Mouse (Mus musculus) megakaryocyte progenitor cell, adult 5-6 weeks (primary cell): ENCODE results near the gene Ankrd13b. TPM values are rescaled to one million over a fixed set of nuclear protein-coding genes. Genes with fewer than 3 reads are reported as not detected.
A peak's percentile ranks its signal among the peaks of the same experiment; 100 is the strongest.

ENCODE experiments used
- ATAC-seq: replicated peaks from 2 replicates; pipeline ENCODE4 v1.8.0; 2016; ENCODE audit warnings: mild to moderate bottlenecking, moderate TSS enrichment, inconsistent platforms; ENCODE audit not compliant: poor library complexity
- total RNA-seq, 2 experiments: library from RNA; stranded (forward) in 1 of 2; stranded (reverse) in 1 of 2; fragments of 157-497, 149-512 nt in 1 of 2; fragments of 200-1000 nt in 1 of 2; gene quantifications; 2 replicates each; pipeline versions ENCODE4 v1.2.3 to v1.2.4; 2015 to 2017

Ankrd13b gene
- total RNA-seq, 2 experiments from 2014 or later, result 5.7 to 10.4 TPM

DNA sequence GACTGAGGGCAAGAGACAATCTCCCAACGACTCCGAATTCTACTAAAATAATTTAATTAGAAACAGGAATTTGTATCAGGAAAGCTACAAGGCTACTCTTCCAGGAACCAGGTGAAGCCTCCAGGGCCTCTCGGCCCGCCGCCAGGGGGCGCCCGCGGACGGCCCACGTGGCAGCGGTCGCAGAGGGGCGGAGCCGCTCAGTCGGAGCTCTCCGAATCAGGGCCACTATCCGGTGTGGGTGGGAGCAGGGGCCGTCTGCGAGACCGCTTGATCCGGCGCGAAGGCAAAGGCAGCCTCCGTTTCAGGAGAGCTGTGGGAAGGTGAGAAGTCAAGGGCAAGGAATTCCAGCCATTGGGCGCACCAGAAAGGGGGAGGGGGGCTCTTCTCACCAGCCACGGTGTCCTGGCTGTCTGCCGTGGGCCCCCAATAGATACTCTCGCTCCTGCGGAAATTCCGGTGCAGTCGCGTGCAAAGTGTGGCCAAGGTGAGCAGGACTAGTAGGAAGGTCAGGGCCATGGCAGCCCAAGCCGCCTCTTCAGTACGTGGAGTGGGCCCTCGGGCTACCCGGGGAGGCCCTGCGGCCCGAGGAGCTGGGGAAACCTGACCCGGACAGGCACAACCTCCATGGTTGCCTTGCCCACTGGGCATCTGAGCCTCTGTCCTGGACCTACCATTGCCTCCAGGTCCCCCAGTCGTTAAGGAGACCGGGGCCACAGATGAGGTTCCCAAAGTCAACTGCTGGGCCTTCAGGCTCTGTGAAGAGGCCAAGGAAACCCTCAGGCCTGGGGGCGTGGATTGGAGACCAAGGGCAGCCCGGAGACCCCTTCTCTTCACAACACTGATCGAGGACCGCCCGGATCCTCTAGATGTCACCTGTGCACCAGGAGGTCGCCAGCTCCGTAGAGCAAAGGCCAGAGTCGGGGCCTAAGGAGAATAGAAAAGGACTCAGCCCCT lies 18.9 kb upstream of the Ankrd13b start:
- peak; percentile 87 for ATAC-seq

DNA sequence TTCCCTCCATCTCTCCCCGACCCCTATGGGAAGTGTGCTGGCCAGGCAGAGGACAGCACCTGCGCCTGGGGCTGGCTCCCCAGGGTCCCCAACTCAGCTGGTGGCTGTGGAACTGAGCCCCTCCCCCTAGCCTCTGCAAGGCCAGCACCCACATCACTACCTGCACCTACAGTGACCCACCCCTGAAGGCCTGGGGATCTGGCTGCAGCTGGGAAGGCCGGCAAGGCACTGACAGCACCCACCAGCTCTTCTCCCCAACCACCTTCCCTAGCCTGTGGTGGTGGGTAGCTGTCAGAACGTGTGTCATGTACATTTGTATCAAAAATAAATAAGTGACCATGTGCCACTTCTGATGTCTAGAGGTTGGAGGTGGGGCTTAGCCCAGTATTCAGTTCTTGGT lies 17.9 kb upstream of the Ankrd13b start:
- no peak for ATAC-seq

GRCm38 (mm10) chr11:77506941-77507340 lies 17.5 kb upstream of the Ankrd13b start:
- no peak for ATAC-seq

DNA sequence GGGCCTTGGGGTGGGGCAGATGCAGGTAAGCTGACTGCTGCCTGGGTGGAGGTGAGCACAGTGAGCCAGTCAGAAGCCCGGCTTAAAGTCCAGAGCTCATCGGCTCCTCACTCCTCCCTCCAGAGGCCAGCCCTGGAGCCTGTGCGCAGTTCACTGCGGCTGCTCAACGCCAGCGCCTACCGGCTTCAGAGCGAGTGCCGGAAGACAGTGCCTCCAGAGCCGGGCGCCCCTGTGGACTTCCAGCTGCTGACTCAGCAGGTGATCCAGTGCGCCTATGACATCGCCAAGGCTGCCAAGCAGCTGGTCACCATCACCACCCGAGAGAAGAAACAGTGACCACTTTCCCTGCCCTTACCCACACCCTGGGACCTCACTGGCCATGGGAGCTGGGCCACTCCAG lies 16.8 kb upstream of the Ankrd13b start:
- ATAC-seq, result no peak

DNA sequence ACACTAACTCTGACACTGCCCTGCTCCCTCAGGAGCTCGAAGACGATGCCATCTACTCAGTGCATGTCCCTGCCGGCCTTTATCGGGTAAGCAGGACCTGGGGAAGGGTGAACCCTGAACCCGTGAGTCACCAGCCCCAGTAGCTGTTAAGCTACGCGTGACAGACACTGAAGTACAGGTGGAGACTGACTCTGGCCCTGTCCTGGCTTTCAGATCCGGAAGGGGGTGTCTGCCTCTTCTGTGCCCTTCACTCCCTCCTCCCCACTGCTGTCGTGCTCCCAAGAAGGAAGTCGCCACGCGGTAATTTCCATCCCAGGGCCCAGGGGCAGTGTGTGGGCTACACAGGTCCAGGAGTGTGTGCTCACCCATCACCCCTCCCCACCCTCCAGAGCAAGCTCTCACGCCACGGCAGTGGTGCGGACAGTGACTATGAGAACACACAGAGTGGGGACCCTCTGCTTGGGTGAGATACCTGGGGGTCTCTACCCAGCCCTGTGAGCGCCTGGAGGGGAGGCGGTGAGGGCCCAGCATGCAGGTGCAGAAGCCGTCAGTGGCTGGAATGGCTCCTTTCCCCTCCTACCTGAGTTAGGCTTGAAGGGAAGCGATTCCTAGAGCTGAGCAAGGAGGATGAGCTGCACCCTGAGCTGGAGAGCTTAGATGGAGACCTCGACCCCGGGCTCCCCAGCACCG lies 16.0 kb upstream of the Ankrd13b start:
- ATAC-seq, result no peak

GRCm38 (mm10) chr11:77504377-77504776 lies 14.9 kb upstream of the Ankrd13b start:
- no peak for ATAC-seq

- ATAC-seq, result no peak
Measured at GRCm38 (mm10) chr11:77503511-77503910, 14.0 kb upstream of the Ankrd13b start.

- no peak for ATAC-seq
Measured at GRCm38 (mm10) chr11:77502481-77502880, 13.0 kb upstream of the Ankrd13b start.

DNA sequence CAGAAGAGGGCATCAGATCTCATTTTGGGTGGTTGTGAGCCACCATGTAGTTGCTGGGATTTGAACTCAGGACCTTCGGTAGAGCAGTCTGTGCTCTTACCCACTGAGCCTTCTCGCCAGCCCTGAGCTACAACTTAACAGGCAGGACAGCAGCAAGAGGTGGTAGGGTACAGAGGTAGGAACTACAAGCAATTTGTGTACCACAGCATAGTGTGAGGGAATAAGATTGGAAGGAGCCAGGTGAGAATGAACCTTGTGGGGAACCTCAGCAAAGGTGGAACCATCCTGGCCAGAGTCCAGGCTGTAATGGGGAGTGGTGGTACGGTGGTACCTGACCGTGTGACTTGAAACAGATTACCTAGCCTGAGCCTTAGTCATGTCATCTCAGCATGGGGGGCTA lies 12.5 kb upstream of the Ankrd13b start:
- ATAC-seq, result no peak

GRCm38 (mm10) chr11:77501392-77501791 lies 11.9 kb upstream of the Ankrd13b start:
- ATAC-seq, result peak; percentile 83

GRCm38 (mm10) chr11:77500361-77501325 lies 11.2 kb upstream of the Ankrd13b start:
- ATAC-seq, result no peak

GRCm38 (mm10) chr11:77499354-77499753 lies 9.9 kb upstream of the Ankrd13b start:
- no peak for ATAC-seq

DNA sequence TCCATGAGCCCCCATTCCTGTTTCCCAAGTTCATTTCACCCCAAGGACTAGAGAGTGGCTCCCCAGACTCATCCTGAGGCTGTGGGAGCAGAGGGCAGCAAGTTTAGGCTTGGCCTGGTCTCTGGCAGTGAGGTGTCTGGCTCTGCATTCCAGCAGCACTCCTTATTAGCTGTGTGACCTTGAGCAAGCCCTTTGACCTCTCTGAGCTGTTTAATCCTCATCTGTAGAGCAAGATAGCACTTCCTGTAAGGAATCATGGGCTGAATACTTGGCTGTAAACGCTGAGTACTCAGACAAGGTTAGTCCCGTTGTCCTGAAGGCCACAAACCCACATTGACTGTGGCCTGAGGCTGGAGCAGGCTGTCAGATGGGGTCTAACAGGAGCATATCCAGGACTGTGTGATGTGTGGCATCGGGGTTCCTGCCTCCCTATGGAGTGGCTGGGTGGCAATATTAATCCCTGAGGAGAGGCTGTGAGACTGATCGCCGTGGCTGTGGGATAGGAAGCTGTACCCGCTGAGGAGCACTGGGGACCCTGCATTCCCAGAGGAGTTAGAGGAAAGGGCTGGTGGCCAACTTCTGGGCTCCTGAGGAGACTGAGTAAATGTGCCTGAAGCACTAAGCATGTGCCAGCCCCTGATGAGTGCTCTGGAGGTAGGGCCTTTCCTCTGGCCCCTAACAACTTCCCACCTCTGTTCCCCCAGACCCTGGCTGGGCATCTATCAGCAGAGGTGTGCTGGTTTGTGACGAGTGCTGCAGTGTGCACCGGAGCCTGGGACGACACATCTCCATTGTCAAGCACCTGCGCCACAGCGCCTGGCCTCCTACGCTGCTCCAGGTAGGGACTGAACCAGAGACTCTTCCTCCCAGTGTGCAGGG lies 9.0 kb upstream of the Ankrd13b start:
- no peak for ATAC-seq

DNA sequence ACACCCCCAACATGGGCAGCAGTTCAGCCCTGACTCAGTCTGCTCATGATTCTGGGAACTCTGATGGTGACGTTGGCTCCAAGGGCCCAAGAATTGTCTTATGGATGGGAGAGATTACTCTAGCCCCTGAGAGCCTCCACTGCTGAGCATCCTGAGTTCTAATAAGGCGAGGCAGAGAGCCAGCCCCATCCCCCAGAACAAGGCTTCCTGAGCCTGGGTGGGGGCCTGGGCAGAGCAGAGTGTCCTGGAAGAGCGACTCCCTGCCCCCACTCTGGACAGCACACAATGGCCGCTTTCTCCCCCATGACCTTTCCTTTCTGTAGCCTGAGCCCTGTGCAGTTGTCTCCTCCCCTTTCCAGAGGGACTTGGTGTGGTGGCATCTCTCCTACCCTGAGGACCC lies 8.4 kb upstream of the Ankrd13b start:
- ATAC-seq, result no peak

DNA sequence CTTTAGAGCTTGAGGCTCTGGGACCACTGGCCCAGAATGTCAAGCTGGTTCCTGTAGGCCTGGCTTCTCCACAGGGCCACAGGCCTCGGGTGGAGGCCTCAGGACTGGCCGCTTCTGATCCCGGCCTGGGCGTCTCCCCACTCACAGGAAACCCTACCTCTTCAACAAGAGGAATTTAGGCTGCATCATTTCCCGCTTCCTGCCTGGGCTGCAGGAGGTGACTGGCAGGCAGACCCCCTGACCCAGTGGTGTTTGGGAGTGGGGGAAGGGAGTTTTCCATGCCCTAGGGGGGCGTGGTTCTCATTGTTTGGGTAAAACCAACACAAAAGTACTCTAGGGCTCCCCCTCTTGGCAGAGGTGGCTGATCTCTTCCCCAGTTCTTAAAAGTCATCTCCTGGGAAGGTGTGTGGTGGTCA lies 7.9 kb upstream of the Ankrd13b start:
- peak; percentile 27; the same call in 1 of the 2 replicates for ATAC-seq

DNA sequence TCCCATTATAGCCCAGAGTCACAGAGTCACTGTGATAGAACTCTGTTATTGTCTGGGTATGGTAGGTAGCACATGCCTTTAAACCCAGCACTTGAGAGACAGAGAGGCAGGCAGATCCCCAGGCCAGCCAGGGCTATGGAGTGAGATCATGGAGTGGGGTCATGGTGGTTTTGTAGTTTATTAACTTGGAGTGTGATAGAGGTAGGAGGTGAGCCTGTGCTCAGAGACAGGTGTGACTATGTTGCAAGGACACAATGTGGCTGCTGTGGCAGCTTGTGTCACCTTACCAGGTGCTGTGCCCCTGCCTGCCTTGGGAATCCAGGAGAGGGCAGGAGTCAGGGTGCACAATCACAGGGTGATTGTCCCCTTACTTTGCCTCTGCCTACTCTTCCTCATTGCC lies 6.0 kb upstream of the Ankrd13b start:
- ATAC-seq, result no peak

- ATAC-seq, result no peak
Measured at GRCm38 (mm10) chr11:77494782-77495181, 5.3 kb upstream of the Ankrd13b start.

DNA sequence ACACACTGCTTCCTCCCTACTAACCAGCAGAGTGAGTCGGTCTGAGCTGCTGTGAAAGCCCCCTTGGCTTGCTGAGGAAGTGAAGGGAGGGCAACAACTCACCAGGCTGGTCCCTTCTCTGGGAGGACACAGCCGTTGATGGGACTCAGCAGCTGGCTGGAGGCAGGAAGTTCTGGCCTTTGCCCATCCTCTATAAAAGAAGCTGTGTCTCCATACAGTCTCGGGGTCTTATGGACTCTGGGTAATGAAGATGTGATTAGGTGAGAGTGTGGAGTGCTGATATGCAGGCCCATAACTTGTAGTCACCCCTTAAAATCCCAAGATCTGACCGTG lies 4.8 kb upstream of the Ankrd13b start:
- ATAC-seq, result no peak

DNA sequence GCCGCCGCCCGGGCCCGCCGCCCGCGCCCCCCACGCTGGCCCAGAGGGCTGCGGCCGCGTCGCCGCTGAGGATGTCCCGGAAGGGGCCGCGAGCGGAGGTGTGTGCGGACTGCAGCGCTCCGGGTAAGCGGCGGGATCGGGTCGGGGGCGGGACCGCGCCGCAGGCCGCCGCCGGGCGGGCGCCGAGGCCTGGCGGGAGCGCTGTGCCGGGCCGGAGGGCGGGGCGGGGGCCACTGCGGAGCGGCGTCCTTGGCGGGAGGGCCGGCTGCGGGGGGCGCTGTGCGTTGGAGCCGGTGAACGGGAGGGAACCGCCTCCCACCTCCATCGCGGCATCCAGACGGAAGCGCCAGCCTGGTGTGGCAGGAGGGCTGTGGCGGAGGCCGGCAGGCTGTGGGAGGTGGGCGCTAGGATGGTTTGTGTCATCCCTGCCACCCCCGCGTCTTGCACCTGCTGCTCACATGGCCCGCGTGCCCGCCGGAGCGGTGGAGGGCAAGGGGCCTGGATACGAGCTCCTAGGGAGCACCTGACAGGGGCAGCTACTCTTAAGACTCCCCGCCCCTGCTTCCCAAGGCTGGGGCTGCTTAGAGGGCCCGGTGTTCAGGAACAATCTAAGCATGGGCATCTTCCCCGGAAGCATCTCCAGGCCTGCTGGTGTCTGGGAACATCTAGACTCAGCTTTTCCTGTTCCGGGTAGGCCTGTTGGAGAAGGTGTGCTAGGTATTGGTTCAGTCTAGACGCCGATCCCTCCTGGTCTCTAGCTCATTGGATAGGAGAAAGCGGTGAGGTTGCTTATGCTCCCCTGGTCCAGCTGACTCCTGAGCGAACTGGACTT lies 4.2 kb upstream of the Ankrd13b start, which contains the start of gene Git1:
Gene Git1 (plus strand): TSS at position 51 of the 832 bp plus-strand sequence.
- ATAC-seq, result no peak
